Mouse (Mus musculus) retina, adult 2 months (tissue): ENCODE measurements at regions not wholly inside any gene's neighbourhood (a gene's known extent, or its start where the extent isn't known, plus 50 kb on each side); places are given as distances from the start of the nearest gene placed in this dataset.

Experiments used
- DNase-seq: peaks from one replicate; pipeline ENCODE4 v3.0.0-alpha.2; 2012; ENCODE audit warnings: low read depth, low spot score

DNA sequence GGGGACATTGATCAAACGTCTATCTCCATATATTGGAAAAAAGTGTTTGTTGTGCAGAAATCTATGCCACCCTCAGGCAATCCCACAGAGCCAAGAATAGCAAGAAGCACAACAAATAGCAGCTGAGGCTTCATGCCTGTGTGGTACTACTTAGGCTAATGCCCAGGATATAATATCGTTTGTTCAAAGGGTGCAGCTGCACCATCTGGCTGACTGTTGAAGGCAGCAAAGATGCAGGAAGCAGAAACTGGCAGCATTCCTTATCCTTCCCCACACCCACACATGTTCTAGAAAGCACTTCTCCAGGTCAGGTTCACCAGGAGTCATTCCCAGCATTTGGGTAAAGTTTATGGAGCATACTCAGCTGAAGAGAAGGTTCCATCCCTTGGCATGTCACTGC is 158.1 kb upstream of the Ccn2 start:
- DNase-seq = no peak

DNA sequence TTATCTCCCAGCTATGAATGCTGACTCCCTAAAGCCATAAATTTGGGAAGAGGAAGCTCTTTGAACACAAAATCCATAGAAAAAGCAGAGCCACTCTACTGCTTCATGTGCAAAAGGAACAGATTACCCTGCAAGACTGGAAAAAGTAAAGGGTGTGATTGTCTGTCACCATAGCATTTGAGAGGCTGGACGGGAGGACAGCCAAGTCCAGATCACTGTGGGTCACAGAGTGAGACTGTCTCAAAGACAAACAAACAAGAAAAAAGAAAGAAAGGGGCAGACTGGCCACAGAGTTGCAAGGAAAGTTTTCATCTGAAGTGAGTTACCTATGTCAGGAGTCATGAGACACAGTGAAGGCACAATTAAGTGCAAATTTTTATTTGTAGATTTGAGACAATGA is 150.7 kb upstream of the Ccn2 start:
- no peak for DNase-seq

DNA sequence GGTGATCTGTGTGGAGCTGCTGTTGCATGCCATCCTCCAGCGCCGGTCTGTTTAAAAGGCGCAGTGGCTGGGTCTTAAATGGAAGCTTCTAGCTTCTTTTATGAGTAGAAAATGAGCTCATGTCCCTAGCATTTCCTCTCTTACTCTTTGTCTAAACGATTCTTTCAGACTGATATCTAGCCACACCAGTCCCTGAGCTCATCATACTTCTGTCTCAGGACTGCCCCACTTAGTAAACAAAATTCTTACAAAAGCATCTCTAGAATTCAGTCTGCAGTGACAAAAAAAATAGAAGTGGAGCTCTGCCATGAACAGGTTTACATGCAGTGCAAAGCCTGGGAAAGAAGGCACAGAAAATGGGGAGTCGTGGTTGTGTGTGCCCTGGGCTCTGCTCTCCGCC is 150.2 kb upstream of the Ccn2 start:
- DNase-seq = no peak

DNA sequence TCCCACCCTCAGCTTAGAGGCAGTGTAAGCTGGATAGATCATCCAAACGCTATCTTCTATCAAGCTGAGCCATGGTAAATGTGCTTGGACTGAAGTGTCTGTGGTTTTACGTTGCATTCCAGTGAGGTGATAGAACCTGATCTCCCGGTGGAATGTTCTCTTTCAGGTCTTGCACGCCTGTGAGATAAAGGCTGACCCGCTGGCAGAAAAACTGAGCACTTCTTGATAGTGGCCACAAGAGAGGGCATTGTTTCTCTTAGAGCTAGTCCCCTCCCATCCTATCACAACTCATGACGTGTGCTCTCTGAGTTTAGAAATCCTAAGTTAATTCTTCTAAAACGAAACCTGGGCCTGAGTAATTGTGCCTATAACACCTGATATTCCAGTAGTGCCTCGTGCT is 149.1 kb upstream of the Ccn2 start:
- no peak for DNase-seq

DNA sequence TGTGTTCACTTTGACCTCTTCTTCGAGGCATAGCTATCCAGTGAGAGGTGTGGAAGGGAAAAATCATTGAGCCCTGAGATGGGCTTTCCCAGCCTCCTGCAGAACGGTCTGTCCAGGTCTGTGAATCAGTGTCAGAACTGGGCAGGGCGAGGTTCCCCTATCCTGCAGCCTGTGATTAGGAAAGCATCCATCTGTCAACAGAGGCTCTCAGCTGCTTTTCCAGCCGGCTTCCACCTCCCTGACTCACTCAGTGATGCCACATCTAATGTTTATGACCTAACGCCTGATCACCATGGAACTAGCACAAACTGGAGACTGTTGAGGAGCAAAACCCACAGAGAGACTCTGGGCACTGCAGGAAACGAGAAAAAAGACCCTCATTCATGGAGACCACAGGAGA is 148.1 kb upstream of the Ccn2 start:
- no peak for DNase-seq

DNA sequence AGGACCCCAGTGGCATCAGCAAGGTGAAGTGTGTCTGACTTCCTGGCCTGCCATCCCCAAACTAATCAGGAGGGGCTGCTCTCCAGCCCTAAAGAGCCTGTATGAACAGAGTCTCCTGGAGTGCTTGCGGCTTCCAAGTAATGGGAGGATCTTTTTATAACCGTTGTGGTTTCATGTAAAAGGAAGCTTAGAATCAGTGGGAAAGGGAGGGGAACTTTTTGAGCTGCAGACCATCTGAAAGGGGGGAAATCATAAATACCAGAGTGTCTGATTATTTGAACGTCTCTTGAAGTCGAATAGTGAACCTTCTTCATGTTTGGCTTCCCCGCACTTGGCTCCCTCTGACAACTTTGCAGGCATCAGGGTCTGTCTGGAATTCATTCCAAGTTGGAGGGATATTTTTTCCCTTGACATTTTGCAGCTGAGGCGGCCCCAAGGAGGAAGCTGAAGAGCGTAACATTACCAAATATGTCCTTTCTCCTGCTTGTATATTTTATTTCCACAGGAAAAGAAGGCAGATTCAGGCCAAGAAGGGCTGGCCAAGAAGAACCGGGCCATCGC is 147.2 kb upstream of the Ccn2 start:
- no peak for DNase-seq

DNA sequence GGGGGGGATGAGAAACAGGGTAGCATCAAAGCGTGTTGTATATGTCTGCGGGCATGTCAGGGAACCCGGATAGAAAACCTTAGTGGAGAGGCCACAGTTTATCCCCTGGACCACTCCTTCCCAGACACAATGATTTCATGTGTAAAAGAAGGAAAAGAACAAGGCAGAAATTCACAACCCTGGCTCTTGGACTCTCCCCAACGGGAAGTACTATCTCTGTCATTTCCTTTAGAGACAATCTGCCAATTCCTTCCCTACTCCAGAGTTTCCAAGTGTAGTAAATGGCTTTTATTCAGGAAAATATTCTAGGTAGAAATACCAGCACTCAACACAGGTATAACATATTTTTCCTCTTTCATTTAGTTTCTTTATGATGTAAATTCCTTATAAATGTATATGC is 141.7 kb upstream of the Ccn2 start:
- no peak for DNase-seq

DNA sequence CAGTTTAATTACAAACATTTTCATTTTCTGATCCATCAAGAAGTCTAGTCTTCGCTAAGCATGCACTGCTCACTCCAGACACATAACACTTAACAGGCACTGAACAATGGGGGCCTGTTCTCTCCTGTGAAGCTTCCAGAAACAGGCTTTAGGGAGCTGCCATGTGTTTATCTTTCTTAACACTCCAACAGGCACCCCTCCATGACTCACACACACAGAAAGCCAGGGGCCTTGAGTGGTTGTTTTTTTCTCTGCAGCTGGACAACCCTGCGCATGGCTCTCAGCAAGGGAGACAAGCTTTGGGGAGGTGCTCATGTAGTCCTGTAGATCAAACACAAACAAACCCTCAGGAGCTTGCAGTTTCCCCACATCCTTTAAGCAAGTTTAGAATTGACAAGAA is 136.6 kb upstream of the Ccn2 start:
- DNase-seq = no peak

DNA sequence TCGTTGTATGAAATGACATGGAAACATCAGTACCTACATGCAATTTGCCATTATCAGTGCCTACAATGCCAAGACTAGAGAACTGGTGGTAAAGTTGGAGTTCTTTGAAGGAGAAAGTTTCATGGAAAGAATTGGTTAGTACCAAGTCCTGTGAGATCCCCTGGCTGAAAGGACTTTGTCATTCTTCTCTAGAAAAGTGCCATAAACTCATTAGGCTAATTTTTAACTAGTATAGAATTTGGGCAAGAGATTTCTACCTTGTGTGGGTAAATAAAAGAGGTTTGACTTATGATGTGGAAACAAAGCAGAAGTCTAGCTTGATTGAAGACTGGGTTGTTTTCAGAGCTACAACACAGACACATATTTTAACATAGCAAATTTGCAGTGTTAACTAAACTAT is 131.4 kb upstream of the Ccn2 start:
- no peak for DNase-seq

DNA sequence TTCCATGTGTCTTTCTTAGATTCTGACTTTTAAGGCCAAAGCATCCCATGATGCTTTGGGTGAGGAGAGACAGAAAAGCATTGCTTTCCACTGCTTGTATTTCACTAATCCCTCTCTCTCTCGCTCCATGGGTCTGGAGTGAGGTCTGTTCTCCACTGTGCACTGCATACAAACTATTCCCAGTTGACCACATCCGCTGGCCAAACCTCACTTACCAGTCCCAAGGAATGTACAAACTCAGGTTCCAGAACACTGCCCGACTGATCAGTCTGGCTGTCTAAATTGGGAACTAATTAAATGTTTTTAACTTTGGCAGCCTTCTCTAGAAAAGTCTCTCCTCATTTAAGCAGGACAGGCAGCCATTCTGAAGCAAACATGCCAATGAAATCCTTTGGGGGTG is 130.9 kb upstream of the Ccn2 start:
- DNase-seq = no peak

DNA sequence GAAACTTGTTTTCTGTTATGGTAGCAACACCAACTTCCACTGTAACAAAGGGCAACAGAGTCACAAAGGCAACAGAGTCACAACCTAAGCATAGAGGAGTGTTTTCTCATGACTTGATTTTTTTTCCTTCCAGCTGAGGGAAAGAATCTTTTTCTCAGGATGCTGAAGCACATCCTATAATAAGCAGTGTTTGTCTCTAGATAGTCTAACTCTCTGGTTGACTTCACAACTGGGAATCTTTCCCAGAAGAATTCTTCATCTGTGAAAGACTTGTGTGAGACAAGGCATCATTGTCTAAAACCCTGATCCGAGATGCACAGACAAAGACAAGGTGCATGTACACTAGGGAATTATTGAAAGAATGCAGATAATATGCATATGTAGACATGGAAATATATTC is 125.5 kb upstream of the Ccn2 start:
- no peak for DNase-seq

DNA sequence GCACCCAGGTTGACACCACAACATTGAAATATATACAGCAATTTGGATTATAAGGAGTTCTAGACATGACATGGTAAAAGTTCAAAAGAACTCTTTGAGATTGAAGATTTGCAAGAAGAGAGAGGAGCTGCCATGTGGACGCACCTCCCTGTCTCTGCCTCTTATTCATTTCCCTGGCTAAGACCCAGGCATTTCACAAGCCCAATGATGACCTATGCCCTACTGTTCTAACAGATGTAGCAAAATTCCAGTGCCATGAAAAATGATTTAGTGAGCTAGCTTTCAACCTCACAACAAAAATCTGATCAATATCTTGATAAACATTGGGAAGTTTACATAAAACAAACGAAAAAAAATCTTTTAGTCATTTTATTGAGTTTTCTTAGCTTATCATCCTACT is 123.7 kb upstream of the Ccn2 start:
- DNase-seq = no peak

DNA sequence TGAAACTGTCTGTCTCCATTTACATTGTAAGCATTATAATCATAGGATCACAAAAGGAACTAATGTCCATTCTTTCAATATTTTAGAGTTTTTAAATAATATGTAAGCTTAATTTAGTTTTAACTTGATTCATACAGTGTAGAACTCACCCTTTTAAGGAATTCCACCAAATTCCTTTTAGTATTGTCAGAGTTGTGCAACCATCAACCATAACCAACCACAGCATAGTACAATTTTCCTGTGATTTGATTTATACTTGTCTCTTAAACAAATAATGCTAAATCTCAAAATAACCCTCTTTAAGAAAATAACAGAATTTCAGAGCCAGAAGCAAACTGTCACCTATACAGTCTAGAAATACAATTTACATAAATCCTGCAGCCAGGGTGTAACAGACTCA is 119.0 kb upstream of the Ccn2 start:
- no peak for DNase-seq

DNA sequence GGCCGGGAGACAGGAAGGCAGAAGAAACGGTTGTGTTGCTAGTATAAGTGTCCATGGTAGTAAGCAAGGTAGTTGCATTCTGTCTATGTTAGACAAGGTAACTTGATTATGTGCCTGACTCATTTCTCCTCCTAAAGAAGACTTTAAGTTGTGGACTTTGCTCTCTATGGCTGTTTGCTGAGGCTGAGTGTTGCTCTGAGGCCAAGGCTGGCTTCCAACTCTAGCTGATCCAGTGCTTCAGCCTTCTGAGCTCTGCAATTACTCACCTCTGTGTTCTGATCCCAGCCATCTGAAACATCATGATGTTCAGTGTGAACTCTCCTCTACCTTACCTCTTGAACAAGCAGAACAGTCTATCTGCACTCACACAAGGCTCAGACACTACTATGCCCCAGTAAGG is 116.7 kb upstream of the Ccn2 start:
- no peak for DNase-seq

DNA sequence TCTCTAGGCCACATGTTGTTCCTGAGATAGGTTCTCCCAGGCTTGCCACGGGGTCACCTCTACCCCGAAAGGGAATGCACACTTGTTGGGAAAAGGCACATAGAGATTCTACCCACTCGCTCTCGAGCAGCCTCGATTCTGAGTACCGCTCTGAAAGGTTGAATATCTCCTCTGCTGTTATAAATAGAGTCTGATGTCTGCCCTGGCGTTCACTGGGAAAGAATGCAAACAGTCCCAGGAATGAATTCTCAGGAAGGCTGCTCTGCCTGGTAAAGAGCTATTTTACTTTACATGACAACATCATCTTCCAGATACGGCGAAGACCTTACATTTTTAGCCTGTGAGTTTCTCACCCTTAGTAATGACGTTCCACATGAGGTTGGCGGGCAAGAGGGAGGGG is 116.1 kb upstream of the Ccn2 start:
- no peak for DNase-seq

DNA sequence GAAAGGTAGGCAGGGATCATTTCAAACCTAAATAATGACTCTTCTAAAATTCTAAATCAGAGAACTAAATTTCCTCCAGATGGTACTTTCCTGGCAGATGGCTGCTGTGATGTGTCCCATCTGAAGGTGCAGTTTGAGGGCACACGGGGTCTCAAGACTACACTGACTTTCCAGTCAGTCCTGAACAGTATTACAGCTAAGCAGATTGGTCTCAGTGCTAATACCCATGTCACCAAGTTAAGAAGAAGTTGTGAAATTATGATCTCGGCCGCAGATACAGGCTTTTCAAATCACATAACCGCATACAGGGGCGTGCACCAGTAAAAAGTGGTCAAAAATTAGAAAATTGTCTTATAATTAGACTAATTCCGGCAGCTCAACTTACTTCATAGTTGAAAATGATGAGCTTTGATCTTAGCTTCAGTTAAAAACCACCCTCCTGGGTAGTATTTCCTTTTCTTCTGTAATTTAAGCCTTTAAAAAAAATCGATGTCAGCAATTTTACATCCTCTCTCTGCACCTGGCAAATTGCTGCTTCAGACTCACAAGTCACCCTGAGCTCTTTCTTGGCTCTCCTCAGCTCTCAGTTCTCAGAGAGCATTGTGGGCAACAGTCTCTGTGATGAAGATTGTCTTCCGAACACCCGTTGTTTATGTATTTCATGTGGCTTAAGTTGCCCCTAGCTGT is 113.2 kb upstream of the Ccn2 start:
- DNase-seq = no peak

DNA sequence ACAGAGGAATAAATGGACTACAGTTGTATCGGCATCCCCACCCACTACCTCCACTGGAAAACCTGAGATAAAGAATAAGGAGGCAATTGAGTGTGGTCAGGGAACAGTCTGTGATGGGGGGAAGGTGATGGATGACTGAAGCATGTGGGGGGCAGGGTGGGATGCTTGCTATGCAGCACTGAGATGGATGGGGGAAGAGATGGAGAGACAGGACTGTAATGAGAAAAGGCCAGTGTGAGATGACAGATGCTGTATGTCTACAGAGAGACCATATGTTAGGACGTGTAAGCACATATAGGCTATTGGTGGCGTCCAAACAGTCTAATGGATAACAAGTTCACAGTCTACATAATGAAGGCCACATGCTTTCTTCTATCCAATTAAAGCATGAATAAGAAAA is 112.2 kb upstream of the Ccn2 start:
- DNase-seq = no peak

DNA sequence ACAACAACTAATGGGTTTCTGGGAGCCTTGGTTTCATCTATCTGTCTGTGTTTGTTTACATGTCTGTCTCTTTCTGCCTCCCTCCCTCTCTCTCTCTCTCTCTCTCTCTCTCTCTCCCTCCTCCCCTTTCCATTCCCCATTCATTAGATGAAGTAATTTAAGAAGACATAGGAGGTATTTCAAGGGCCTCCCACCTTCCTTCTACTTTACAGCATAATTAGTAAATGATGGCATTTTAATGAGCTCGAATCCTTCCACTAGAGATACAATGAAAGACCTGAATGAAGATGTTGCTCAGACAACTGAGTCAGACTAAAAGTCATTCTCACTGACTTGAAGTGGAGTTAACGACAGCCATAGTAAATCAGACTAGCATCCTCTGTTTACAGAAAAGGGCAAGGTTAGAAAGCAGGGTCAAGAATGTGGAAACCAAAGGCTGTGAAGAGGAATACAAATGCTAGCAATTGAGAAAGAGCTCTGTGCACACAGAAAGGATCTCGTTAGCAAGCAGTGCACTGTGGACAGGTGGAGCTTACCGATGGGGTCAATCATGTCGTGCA is 111.1 kb upstream of the Ccn2 start:
- DNase-seq = no peak

DNA sequence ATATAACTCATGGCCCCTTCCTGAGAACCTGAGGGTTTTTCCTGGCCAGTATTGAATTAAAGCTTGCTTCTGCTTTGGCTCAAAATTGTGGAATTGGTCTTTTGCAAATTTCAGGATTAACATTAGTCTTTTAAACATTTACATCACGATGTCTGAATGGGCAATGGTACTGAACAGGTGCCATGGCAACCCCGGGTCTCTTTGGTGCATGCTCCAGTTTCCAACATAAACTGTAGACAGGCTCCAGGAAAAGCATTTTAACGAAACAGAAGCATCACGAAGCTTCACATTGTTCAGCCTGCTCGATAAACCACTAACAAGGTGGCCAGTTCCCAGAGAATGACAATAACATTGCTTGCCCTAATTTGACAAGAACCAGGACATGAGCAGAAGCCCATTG is 109.8 kb upstream of the Ccn2 start:
- no peak for DNase-seq

DNA sequence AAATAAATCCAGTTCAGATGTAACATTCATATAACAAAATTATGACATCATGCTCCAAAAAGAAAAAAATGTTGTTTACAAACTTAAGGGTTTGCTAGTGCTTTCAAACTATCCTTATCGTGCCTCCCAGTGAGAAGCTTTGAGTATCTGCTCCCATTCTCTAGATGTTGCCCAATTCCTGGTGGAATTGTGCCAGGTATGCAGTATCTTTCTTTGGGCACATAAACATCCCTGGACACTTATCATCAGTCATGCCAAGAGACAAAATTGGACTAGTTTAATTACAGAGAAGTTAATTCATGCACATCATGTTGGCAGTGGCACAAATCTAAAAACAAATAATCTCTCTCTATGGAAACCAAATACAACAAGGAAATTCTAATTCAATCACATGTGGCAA is 109.0 kb upstream of the Ccn2 start:
- DNase-seq = no peak

DNA sequence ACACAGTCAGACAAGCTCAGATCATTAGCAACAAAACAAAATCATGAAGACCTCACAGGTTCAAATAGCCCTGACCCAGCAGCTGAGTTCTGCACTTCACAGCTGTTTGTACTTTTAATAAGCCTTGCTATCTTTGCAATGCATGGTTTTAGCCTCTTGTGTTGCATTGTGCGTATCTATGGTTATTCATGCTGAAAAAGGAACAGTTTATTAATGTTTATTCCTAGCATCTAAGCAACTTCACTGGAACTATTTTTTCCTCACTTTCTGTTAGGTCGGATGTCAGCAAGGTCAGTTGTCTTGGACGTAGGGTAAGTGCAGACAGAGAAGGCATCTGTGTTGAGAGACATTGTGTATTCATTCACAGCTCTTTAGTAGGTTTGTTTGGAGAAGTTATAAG is 107.3 kb upstream of the Ccn2 start:
- no peak for DNase-seq

DNA sequence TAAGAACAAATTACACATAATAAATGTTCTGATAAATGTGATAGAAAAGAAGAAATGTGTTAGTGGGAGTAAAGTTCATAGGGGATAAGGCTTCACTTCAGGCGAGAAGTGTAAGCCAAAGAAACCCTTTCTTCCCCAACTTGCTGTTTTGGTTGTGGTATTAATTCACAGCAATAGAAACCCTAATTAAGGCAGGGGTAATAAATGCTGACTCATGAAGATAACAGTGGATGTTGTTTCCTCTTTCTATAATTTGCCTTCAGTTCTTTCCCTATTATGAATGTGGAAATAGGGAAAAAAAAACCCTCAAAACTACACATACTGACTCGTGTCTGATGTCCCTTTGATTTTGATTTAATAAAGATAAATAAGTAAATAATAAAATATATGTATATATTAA is 104.8 kb upstream of the Ccn2 start:
- no peak for DNase-seq

DNA sequence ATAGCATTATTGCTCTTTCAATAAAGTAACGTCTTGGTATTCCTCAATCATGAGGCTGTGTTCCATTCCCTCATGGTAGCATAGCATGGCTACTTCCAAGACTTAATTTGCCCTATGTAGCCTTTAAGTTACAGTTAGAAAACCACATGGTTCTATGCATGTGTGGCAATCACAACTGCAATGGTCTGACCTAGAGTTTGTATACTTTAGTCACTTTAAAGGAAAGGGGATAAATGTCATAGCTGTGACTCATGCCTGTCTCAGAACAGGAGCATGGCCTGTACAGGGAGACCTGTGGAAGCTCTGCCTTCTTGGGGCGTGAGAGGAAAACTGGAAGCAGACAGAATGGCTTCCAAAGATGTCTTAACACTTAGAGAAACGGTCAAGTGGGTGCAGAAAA is 103.4 kb upstream of the Ccn2 start:
- DNase-seq = no peak

DNA sequence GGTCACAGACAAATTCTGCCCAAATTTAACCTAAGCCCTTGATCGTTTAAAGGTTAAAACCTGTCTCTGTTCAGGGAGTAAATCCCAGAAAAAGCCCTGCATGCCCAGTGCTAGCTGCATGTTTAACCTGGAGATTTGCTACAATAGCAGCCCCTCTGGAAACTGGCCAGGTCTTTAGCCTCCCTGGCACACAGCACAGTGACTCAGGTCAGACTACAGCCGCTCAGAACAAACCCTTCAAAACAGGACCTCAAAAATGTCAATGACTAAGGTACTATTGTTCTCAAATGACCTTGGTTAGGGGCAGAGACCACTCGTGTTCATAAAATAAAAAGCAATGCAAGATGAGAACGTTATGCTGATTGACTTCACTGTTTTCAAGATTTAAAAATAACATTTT is 101.8 kb upstream of the Ccn2 start:
- no peak for DNase-seq
